Mouse (Mus musculus): ENCODE measurements around the gene Edem3. TPM values are rescaled to one million over a fixed set of nuclear protein-coding genes. Genes with fewer than 3 reads are reported as not detected.

Edem3 gene
- 3.0 and 3.8 TPM in 2 replicates for polyA plus RNA-seq (2021; fragmentation: Nextera tagmentation)
- long read RNA-seq, experiment 1, full-length matches to known transcripts: 1 of 15 reads
- long read RNA-seq, experiment 1, partial matches to known transcripts: 14 of 15 reads
- long read RNA-seq, experiment 1, other reads (novel, unspliced or antisense): 0 of 15 reads
- long read RNA-seq, experiment 2, full-length matches to known transcripts: 19 of 47 reads
- long read RNA-seq, experiment 2, partial matches to known transcripts: 19 of 47 reads
- long read RNA-seq, experiment 2, other reads (novel, unspliced or antisense): 9 of 47 reads

GRCm38 (mm10) chr1:151754881-151755659 lies at the start of gene Edem3:
Edem3 (plus strand) TSS chr1:151755371.

Other genes starting within 250 kb of the Edem3 start
- gene Fam129a, start 184.2 kb upstream of the Edem3 start, polyA plus RNA-seq (2021; fragmentation: Nextera tagmentation): 0.40 and 1.1 TPM in 2 replicates